Mouse (Mus musculus) ES-Bruce4 (cell line): Measurements from ENCODE around the gene Cep170. TPM values are rescaled to one million over a fixed set of nuclear protein-coding genes. Genes with fewer than 3 reads are reported as not detected.

Experiments used
- H3K27ac ChIP-seq: 2 replicates; pipeline ENCODE4 v1.5.1; 2012; ENCODE audit warnings: low read length, inconsistent platforms; ENCODE audit not compliant: insufficient read depth
- H3K27me3 ChIP-seq: 2 replicates; pipeline ENCODE4 v1.6.1; 2012; ENCODE audit warnings: mild to moderate bottlenecking, low read length, inconsistent platforms; ENCODE audit not compliant: control insufficient read depth, poor library complexity, insufficient read depth, severe bottlenecking
- H3K36me3 ChIP-seq: 2 replicates; pipeline ENCODE4 v1.6.1; 2012; ENCODE audit warnings: inconsistent platforms, mild to moderate bottlenecking, low read length, moderate library complexity; ENCODE audit not compliant: control insufficient read depth, poor library complexity, insufficient read depth, severe bottlenecking
- H3K4me1 ChIP-seq: one replicate; pipeline ENCODE4 v1.8.1; 2011; ENCODE audit warnings: low read length; ENCODE audit not compliant: control insufficient read depth, insufficient read depth
- H3K4me3 ChIP-seq: 2 replicates; pipeline ENCODE4 v1.5.1; 2011; ENCODE audit warnings: low read depth, mild to moderate bottlenecking, low read length
- H3K9ac ChIP-seq: 2 replicates; pipeline ENCODE4 v1.6.1; 2012; ENCODE audit warnings: low read depth, mild to moderate bottlenecking, inconsistent platforms; ENCODE audit not compliant: poor library complexity, severe bottlenecking
- H3K9me3 ChIP-seq: replicated peaks from 2 replicates; pipeline ENCODE4 v1.6.1; 2012; ENCODE audit warnings: mild to moderate bottlenecking, low read length, inconsistent platforms; ENCODE audit not compliant: control insufficient read depth, poor library complexity, insufficient read depth, severe bottlenecking
- CTCF ChIP-seq: IDR thresholded peaks from one replicate; pipeline ENCODE4 v1.8.1; 2011; ENCODE audit warnings: low read depth, low read length
- EP300 ChIP-seq: IDR thresholded peaks from 2 replicates; pipeline ENCODE4 v1.6.1; 2011; ENCODE audit warnings: low read depth, low read length; ENCODE audit not compliant: insufficient read depth
- POLR2A ChIP-seq: IDR thresholded peaks from one replicate; pipeline ENCODE4 v1.8.1; 2011; ENCODE audit warnings: low read length; ENCODE audit not compliant: insufficient read depth
- polyA plus RNA-seq: library from polyadenylated mRNA; stranded (reverse); fragments of >200 nt; gene quantifications from 2 replicates; pipeline ENCODE4 v1.2.4, GENCODE M21; 2011; ENCODE audit warnings: low read depth; ENCODE audit not compliant: missing spikeins, insufficient read depth, insufficient read length

Cep170 gene
- polyA plus RNA-seq, 1 experiment = 24.5 TPM

DNA sequence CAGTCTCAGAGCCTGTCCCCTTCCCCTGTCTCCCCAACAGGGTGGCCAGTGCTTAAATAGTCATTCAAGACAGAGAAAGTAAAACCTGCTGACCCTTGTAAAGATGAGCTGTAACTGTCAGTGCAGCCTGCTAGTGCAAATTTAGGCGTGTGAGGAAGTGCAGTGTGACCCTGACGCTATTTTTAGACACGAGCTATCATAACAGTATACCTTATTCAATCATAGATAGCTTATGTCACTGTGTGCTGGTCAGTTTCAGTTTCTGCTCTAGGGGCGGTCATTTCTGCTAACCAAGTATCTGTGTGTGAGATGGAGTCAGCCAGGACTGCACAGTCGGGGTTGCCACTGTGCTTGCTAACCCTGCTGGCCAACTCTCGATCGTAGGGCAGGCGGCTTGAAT is 10.0 kb upstream of the Cep170 start:
- H3K27me3 ChIP-seq = no peaks in the 10 kb centered on the region
- no peaks in the 10 kb centered on the region for H3K4me1 ChIP-seq
- no peak overlapping the region for H3K27ac ChIP-seq
- no peak overlapping the region for H3K9ac ChIP-seq
- H3K4me3 ChIP-seq = no peak overlapping the region
- H3K9me3 ChIP-seq = no peaks in the 10 kb centered on the region
- H3K36me3 ChIP-seq = no peaks in the 10 kb centered on the region
- no peak for TF ChIP-seq POLR2A
- TF ChIP-seq CTCF = no peak
- no peak for TF ChIP-seq EP300

DNA sequence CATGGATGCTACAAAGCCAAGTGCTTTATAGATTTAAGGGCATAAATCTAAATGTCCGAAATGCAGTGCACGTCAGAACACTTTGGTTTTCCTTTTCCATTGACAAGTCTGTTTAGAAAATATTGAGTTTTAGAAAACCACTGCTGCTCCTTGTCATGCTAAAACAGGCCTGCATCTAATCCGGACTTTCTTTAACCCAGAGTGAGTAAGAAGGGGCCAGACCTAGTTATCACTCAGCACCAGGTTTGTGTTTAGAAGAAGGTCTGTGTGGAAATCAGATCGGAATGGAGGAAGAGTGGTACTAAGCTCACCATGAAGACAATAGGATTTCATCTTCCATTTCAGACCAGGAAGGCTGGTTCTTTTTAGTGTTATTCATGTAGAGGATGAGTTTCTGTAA is 9.1 kb upstream of the Cep170 start:
- Histone ChIP-seq H3K9me3 (no peaks in the 10 kb centered on the region), H3K4me1 (no peaks in the 10 kb centered on the region), H3K4me3 (no peak overlapping the region), H3K27me3 (no peaks in the 10 kb centered on the region), H3K9ac (no peak overlapping the region), H3K36me3 (no peaks in the 10 kb centered on the region), H3K27ac (no peak overlapping the region)
- no peak for TF ChIP-seq POLR2A
- no peak for TF ChIP-seq CTCF
- TF ChIP-seq EP300 = no peak

DNA sequence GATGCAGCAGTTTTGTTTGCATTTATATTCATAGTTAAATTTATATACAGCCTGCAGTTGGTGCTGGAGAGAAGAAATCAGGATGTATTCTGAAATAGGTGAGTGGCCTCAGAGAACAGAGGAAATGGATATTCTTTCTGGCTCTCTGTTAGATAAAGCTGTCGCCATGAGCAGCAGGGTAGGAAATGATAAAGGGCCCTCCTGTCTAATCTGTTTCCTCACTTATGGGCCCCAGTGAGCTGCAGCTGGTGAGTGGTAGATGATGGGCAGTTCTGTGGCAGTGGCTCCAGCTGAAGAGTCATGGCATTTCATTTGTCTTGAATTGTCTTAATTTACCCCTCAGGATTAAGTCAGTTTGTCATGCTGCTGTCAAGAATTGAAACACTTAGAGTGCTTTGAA is 8.1 kb upstream of the Cep170 start:
- Histone ChIP-seq H3K9ac (no peak overlapping the region), H3K9me3 (no peaks in the 10 kb centered on the region), H3K4me1 (no peaks in the 10 kb centered on the region), H3K36me3 (no peaks in the 10 kb centered on the region), H3K4me3 (no peak overlapping the region), H3K27ac (no peak overlapping the region), H3K27me3 (no peaks in the 10 kb centered on the region)
- TF ChIP-seq POLR2A = no peak

DNA sequence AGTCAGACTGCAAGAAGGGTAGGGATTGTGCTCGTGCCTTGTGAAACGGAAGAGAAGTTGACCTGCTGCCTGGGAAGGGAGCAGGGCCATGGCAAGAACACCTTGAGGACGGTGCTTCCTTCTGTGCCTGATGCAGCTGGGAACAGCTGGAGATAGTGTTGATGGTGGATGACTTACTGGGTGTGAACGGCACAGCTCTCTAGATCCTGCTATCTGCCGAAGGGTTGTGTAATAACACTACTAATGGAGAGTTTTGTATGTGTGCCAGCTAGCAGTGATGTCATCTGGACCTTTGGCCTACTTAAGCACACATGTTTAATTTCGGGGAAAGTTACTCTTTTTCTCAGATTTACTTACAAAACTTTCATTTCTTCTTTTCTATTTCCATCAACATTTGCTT is 4.9 kb upstream of the Cep170 start:
- Histone ChIP-seq H3K9ac (no peak overlapping the region), H3K27me3 (no peaks in the 10 kb centered on the region), H3K27ac (no peak overlapping the region), H3K36me3 (no peaks in the 10 kb centered on the region), H3K4me3 (no peak overlapping the region), H3K4me1 (no peaks in the 10 kb centered on the region), H3K9me3 (no peaks in the 10 kb centered on the region)
- TF ChIP-seq CTCF (no peak), POLR2A (no peak), EP300 (no peak)

DNA sequence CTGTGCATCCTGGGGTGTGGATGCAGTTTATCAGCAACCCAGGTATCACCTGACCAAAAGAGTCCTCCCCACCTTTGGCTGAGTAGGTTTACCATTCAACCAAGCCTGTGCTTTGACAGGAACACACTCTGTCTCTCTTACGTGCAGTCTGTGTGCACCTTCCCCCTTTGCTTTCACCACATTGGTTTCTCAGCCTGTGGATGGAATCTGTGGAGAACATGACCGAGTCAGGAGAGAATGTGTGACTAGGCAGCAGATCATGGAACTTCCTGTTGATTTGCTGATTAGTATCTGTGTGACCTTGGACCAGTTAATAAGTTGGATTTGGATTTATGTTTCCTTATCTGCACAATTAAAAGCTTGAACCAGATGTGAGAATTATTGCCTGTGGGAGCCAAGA is 4.3 kb upstream of the Cep170 start:
- H3K36me3 ChIP-seq = no peaks in the 10 kb centered on the region
- H3K27ac ChIP-seq = no peak overlapping the region
- no peak overlapping the region for H3K9ac ChIP-seq
- no peaks in the 10 kb centered on the region for H3K9me3 ChIP-seq
- H3K4me1 ChIP-seq = no peaks in the 10 kb centered on the region
- TF ChIP-seq POLR2A = no peak
- no peak for TF ChIP-seq CTCF
- TF ChIP-seq EP300 = no peak
- H3K4me3 ChIP-seq = no peak overlapping the region
- no peaks in the 10 kb centered on the region for H3K27me3 ChIP-seq

DNA sequence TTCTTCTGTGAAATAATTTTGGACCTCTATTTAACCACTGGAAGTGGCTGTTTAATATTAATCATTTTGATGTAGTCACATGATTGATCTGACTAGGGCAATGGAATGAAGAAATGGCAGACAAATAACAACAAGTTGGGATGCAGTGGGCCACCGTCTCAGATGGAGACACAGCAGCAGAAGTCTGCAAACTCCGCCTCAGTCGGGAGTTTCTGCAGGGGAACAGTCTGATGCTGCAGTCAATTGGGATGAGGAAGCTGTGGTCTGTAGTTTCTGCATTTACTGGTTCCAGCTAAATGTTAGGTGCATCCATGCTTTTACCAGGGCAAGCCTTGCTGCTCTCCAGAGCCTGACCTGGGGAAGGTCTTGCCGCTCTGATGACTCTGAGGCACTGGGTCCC is 2.9 kb upstream of the Cep170 start:
- H3K27ac ChIP-seq = no peak overlapping the region
- no peak overlapping the region for H3K4me3 ChIP-seq
- TF ChIP-seq POLR2A (no peak), EP300 (no peak), CTCF (no peak)
- H3K27me3 ChIP-seq = no peaks in the 10 kb centered on the region
- no peaks in the 10 kb centered on the region for H3K9me3 ChIP-seq
- H3K4me1 ChIP-seq = no peaks in the 10 kb centered on the region
- H3K9ac ChIP-seq = no peak overlapping the region
- H3K36me3 ChIP-seq = no peaks in the 10 kb centered on the region
